ENCODE assay signal across 12 mouse cellular contexts in genomic region chr13:51374026-51374807, GRCm38 (mm10). TPM values are rescaled to one million over a fixed set of nuclear protein-coding genes. Genes with fewer than 3 reads are reported as not detected.
DNase-seq lines count a peak whose midpoint lies in the region; ATAC-seq and TF ChIP-seq lines count a peak whose summit lies in the region.
"Had no signal": no experiment of that assay in that cellular context is flagged by ENCODE, and none has a peak within 500 bp of the region (broad histone marks: within the 10 kb centered on the region; RNA-seq: fewer than 3 reads in every experiment).

No protein-coding gene starts in this region.

- H3K4me2 ChIP-seq in neural tube, embryonic 15.5 days, result no peak overlapping the region
- H3K4me2 ChIP-seq: midbrain, embryonic 12.5 days; stomach, embryonic 15.5 days had no signal

- no peak for TF ChIP-seq CTCF in testis, adult 2 months (IDR thresholded peaks at IDR 0.05; ENCODE audit: control insufficient read depth, insufficient read depth, insufficient replicate concordance, low read depth, low read length)

- H3K4me1 ChIP-seq in testis, adult 2 months (ENCODE audit: control insufficient read depth, insufficient read depth, low read length), result peaks cover 13% of the 10 kb centered on the region
- no peaks in the 10 kb centered on the region for H3K4me1 ChIP-seq in neural tube, embryonic 15.5 days

- H3K27me3 ChIP-seq in testis, adult 2 months (ENCODE audit: control insufficient read depth, insufficient read depth, low read length), result no peaks in the 10 kb centered on the region
- no peaks in the 10 kb centered on the region for H3K27me3 ChIP-seq in neural tube, embryonic 15.5 days (replicated peaks)
- H3K27me3 ChIP-seq: midbrain, embryonic 12.5 days; Patski; stomach, embryonic 15.5 days had no signal

- no peaks in the 10 kb centered on the region for H3K9me3 ChIP-seq in neural tube, embryonic 15.5 days (replicated peaks)
- H3K9me3 ChIP-seq: midbrain, embryonic 12.5 days; stomach, embryonic 15.5 days had no signal

- no peak overlapping the region for H3K9ac ChIP-seq in neural tube, embryonic 15.5 days (replicated peaks)
- H3K9ac ChIP-seq: midbrain, embryonic 12.5 days; stomach, embryonic 15.5 days had no signal

- H3K36me3 ChIP-seq in testis, adult 2 months (ENCODE audit: control insufficient read depth, insufficient read depth, low read length), result no peaks in the 10 kb centered on the region
- no peaks in the 10 kb centered on the region for H3K36me3 ChIP-seq in neural tube, embryonic 15.5 days
- H3K36me3 ChIP-seq: midbrain, embryonic 12.5 days; stomach, embryonic 15.5 days had no signal

- H3K27ac ChIP-seq in testis, adult 2 months (ENCODE audit: control insufficient read depth, insufficient read depth, low read depth, low read length), result 0 out of 2 replicates have a peak overlapping the region, but pooled peaks have one; percentile 34
- no peak overlapping the region for H3K27ac ChIP-seq in neural tube, embryonic 15.5 days (replicated peaks)
- H3K27ac ChIP-seq: midbrain, embryonic 12.5 days; stomach, embryonic 15.5 days had no signal

- no peak for TF ChIP-seq POLR2A in testis, adult 2 months (IDR thresholded peaks at IDR 0.05; ENCODE audit: control insufficient read depth, low read depth, low read length)

- DNase-seq in right cerebral cortex, adult 18-20 months, result peak; percentile 49
- no peak for DNase-seq in right cerebral cortex, postnatal 25 days
- peak; percentile 41 to 48 for DNase-seq in heart, postnatal 36 days
- peak; percentile 28 to 37 for DNase-seq in left cerebral cortex, postnatal 25 days (ENCODE audit: low spot score in 2 of 2)
- DNase-seq in yolk sac, embryonic 10.5 days (ENCODE audit: low spot score), result no peak
- no peak for DNase-seq in embryo, embryonic 11 days

- intact Hi-C loops in heart, postnatal 36 days (cut with DNase I), result no loop called here
- intact Hi-C loops in left cerebral cortex, postnatal 25 days (cut with DNase I), result no loop called here

- ATAC-seq in neural tube, embryonic 15.5 days (ENCODE audit: low FRiP score), result no peak
- ATAC-seq: hindbrain, embryonic 16.5 days; Patski had no signal

- WGBS in neural tube, embryonic 15.5 days, result 86% methylated on average over 21 of the region's 21 CpGs

- no peak overlapping the region for H3K4me3 ChIP-seq in testis, adult 2 months (ENCODE audit: control insufficient read depth, low read depth, low read length)
- no peak overlapping the region for H3K4me3 ChIP-seq in neural tube, embryonic 15.5 days (replicated peaks)
- H3K4me3 ChIP-seq: midbrain, embryonic 12.5 days; stomach, embryonic 15.5 days had no signal

RNA-seq across cellular contexts. Expression of gene S1pr3, which starts 34.2 kb away (rescaled TPM):
- 10 to 100 TPM; 12.6 to 13.8 TPM for total RNA-seq in heart, postnatal 36 days (2021)
- total RNA-seq in left cerebral cortex, postnatal 25 days (2021), result 1 to 10 TPM; 6.2 to 7.1 TPM
- polyA plus RNA-seq in testis, adult 2 months (2012; rRNA removed), result 3.1 TPM in 2 replicates
- 12.5 and 27.9 TPM in 2 replicates for polyA plus RNA-seq in neural tube, embryonic 15.5 days (2015; fragmentation: Nextera tagmentation; extraction: Ambion mirVana)

Comparison
In these comparisons a context has a peak if more than half of its experiments do, and no peak if none do; other contexts are left out.
1. DNase-seq: peak in right cerebral cortex, adult 18-20 months (single experiment), heart, postnatal 36 days (2 of 2) and left cerebral cortex, postnatal 25 days (2 of 2); none in right cerebral cortex, postnatal 25 days (single experiment), yolk sac, embryonic 10.5 days (single experiment) and embryo, embryonic 11 days (single experiment).